Mouse (Mus musculus) limb, embryonic 14.5 days (tissue): Measurements from ENCODE around the gene Rcan2. TPM values are rescaled to one million over a fixed set of nuclear protein-coding genes. Genes with fewer than 3 reads are reported as not detected.

Experiments
- ATAC-seq: fragments of 200-750 bp; cut with Nextera tagmentation; 2 replicates; pipeline ENCODE4 v1.8.0; 2017; ENCODE audit warnings: low read depth, moderate number of reproducible peaks, moderate TSS enrichment; ENCODE audit not compliant: low FRiP score
- DNase-seq: peaks from one replicate; pipeline ENCODE4 v3.0.0-alpha.2; 2015; ENCODE audit warnings: low spot score
- H3K27ac ChIP-seq: fragments of 300-500 bp; sonication (generic); replicated peaks from 2 replicates; pipeline ENCODE4 v1.5.1; 2014; ENCODE audit warnings: low read depth, mild to moderate bottlenecking, low read length, moderate library complexity, mixed read lengths
- H3K27me3 ChIP-seq: fragments of 300-500 bp; sonication (generic); 2 replicates; pipeline ENCODE4 v1.6.1; 2014; ENCODE audit warnings: low read length, mixed read lengths; ENCODE audit not compliant: control insufficient read depth, insufficient read depth
- H3K36me3 ChIP-seq: fragments of 300-500 bp; sonication (generic); 2 replicates; pipeline ENCODE4 v1.6.1; 2014; ENCODE audit warnings: mild to moderate bottlenecking, low read length, moderate library complexity, mixed read lengths; ENCODE audit not compliant: control insufficient read depth, insufficient read depth
- H3K4me1 ChIP-seq: fragments of 300-500 bp; sonication (generic); 2 replicates; pipeline ENCODE4 v1.6.1; 2014; ENCODE audit warnings: antibody characterized with exemption, low read length, mixed read lengths; ENCODE audit not compliant: control insufficient read depth, insufficient read depth
- H3K4me2 ChIP-seq: fragments of 300-500 bp; sonication (generic); replicated peaks from 2 replicates; pipeline ENCODE4 v1.6.1; 2014; ENCODE audit warnings: low read depth, mild to moderate bottlenecking, low read length, moderate library complexity; ENCODE audit not compliant: severe bottlenecking
- H3K4me3 ChIP-seq: fragments of 300-500 bp; sonication (generic); replicated peaks from 2 replicates; pipeline ENCODE4 v1.5.1; 2014; ENCODE audit warnings: low read length
- H3K9ac ChIP-seq: fragments of 300-500 bp; sonication (generic); 2 replicates; pipeline ENCODE4 v1.6.1; 2014; ENCODE audit warnings: mild to moderate bottlenecking, low read depth, low read length, moderate library complexity; ENCODE audit not compliant: severe bottlenecking
- H3K9me3 ChIP-seq: fragments of 300-500 bp; sonication (generic); 2 replicates; pipeline ENCODE4 v1.6.1; 2016; ENCODE audit warnings: low read length; ENCODE audit not compliant: control insufficient read depth
- POLR2A ChIP-seq: fragments of 200-500 bp; IDR thresholded peaks from 2 replicates; pipeline ENCODE4 v1.8.0; 2012; ENCODE audit warnings: inconsistent platforms, mild to moderate bottlenecking, moderate library complexity, borderline replicate concordance; ENCODE audit not compliant: insufficient read depth, insufficient read length; ENCODE audit errors: extremely low read depth
- WGBS: fragments of 180-500 bp; shearing (Covaris S2); extraction: QIAGEN DNeasy Blood & Tissue Kit; methylation state at CpG from one replicate; pipeline ENCODE4 v1.1.7; 2014; 5-methylcytosine and 5-hydroxymethylcytosine counted together
- polyA plus RNA-seq, 2 experiments: library from polyadenylated mRNA; depleted of rRNA in 1 of 2; stranded (reverse) in 1 of 2; unstranded in 1 of 2; fragments of >200 nt; fragmentation: Nextera tagmentation in 1 of 2; extraction: Ambion mirVana in 1 of 2; gene quantifications; 2 replicates each; pipeline versions ENCODE4 v1.2.1 to v1.2.3; 2012 to 2014

Rcan2 gene
- polyA plus RNA-seq, 2 experiments, result 2.5 to 3.3 TPM

DNA sequence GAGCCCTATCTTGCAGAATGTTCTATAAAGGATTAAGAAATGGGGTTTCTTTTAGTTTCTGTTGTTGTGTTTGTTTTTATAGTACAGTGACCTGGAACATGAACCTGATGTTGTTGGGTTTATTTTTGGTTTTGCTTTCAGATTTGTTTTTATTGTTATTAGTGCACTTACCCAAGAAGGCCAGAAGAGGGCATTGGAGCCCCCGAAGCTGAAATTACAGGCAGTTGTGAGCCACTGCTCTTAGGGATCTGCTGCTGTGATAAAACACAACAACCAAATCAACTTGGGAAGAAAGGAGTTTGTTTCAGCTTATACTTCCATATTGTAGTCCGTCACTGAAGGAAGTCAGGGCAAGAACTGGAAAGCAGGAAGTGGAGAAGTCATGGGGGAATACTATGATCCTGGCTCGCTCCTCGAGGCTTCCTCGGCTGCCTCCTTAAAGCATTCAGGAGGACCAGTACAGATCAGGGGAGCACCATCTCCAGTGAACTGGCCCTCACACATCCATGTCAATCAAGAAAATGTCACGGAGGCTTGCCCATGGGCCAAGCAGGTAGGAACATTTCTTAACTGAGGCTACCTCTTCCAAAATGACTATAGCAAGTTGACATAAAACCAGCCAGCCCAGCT, 275.0 kb downstream of the Rcan2 start:
- DNase-seq (peak; percentile 32), ATAC-seq (no peak)
- WGBS, result 56% methylated on average over 6 of the region's 6 CpGs
- no peak for TF ChIP-seq POLR2A
- H3K27ac ChIP-seq, result no peak overlapping the region
- no peaks in the 10 kb centered on the region for H3K4me1 ChIP-seq
- H3K4me2 ChIP-seq, result no peak overlapping the region
- no peaks in the 10 kb centered on the region for H3K27me3 ChIP-seq
- H3K4me3 ChIP-seq, result no peak overlapping the region
- 0 out of 2 replicates have a peak, but pooled peaks cover 4% of the 10 kb centered on the region for H3K36me3 ChIP-seq
- no peaks in the 10 kb centered on the region for H3K9me3 ChIP-seq
- no peak overlapping the region for H3K9ac ChIP-seq

DNA sequence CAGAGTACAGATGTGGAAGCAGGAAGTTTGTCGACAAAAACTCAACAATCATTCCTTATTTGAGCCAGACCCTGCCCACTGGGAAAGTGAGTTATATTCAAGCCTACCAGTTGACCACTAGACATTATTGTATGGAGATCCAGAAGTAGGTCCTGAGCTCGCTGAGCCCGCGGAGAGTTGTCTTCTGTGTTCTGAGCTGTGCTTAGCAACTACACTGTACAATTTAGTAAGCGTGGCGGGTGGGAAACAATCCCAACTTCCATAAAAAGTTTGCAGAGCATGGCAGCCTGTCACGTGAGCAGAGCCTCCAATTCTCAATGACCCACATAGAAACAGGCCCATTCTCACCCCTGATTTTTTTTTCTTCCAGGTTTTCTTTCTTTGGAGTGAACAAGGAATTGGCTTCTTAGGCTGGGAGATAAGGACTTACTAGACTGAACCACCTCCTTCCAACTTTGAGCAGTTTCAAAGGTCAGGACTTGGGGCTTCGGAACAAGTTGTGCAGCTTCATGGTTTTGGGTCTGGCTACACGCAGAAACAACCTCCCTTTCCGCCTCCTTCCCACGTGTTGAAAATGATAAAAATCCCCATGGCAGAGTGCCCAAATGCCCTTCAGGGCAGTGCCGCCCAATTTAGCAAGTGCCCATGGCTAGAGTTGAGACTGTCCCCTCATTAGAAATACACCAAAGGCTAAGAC, 276.1 kb downstream of the Rcan2 start:
- ATAC-seq, result no peak
- Histone ChIP-seq H3K4me3 (no peak overlapping the region), H3K4me1 (no peaks in the 10 kb centered on the region), H3K4me2 (no peak overlapping the region), H3K27ac (no peak overlapping the region), H3K9me3 (no peaks in the 10 kb centered on the region), H3K27me3 (no peaks in the 10 kb centered on the region), H3K36me3 (0 out of 2 replicates have a peak, but pooled peaks cover 6% of the 10 kb centered on the region), H3K9ac (no peak overlapping the region)
- WGBS, result 79% methylated on average over 12 of the region's 12 CpGs
- no peak for TF ChIP-seq POLR2A
- no peak for DNase-seq

DNA sequence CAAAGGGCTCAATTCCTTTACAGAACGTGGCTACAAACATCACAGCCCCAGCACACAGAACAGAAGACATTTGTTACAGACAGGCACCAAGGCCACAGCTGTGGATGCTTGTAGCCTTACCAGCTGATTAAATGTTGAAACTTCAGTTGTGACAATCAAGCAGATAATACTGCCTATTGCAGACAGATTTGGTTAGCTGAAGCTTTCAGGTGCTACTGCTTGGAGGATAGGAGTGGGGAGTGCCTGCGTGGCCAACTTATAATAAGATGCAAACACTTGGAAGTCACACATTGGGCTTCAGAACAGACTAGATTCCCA, 276.7 kb downstream of the Rcan2 start:
- H3K4me3 ChIP-seq, result no peak overlapping the region
- ATAC-seq, result no peak
- no peak for DNase-seq
- peaks cover 6% of the 10 kb centered on the region; the same call in 1 of the 2 replicates for H3K36me3 ChIP-seq
- H3K9me3 ChIP-seq, result no peaks in the 10 kb centered on the region
- H3K27me3 ChIP-seq, result no peaks in the 10 kb centered on the region
- H3K9ac ChIP-seq, result no peak overlapping the region
- TF ChIP-seq POLR2A, result no peak
- no peak overlapping the region for H3K4me2 ChIP-seq
- 70% methylated on average over 2 of the region's 2 CpGs for WGBS
- H3K4me1 ChIP-seq, result no peaks in the 10 kb centered on the region
- H3K27ac ChIP-seq, result no peak overlapping the region

GRCm38 (mm10) chr17:44078631-44079350, 277.6 kb downstream of the Rcan2 start, which contains the start of gene Enpp5:
Gene Enpp5 (plus strand): TSS chr17:44078813.
- Histone ChIP-seq H3K27me3 (no peaks in the 10 kb centered on the region), H3K4me1 (no peaks in the 10 kb centered on the region), H3K4me2 (peak within 1 kb of the TSS; percentile 94), H3K9ac (peak within 1 kb of the TSS; percentile 57), H3K4me3 (peak within 1 kb of the TSS; percentile 59), H3K36me3 (peaks cover 6% of the 10 kb centered on the region; the same call in 1 of the 2 replicates), H3K27ac (no peak within 1 kb of the TSS), H3K9me3 (no peaks in the 10 kb centered on the region)
- TF ChIP-seq POLR2A, result no peak
- DNase-seq, result peak; percentile 70
- 3% methylated on average over 31 of the region's 31 CpGs for WGBS
- ATAC-seq, result peak; percentile 93

- 87% methylated on average over 4 of the region's 4 CpGs for WGBS
- H3K27ac ChIP-seq, result no peak overlapping the region
- DNase-seq (no peak), ATAC-seq (no peak)
- H3K9me3 ChIP-seq, result no peaks in the 10 kb centered on the region
- no peak overlapping the region for H3K4me2 ChIP-seq
- no peak overlapping the region for H3K9ac ChIP-seq
- TF ChIP-seq POLR2A, result no peak
- H3K4me3 ChIP-seq, result no peak overlapping the region
- no peaks in the 10 kb centered on the region for H3K4me1 ChIP-seq
- peaks cover 11% of the 10 kb centered on the region; the same call in 1 of the 2 replicates for H3K36me3 ChIP-seq
- H3K27me3 ChIP-seq, result no peaks in the 10 kb centered on the region
These were observed 282.0 kb downstream of the Rcan2 start for GRCm38 (mm10) chr17:44083156-44083555.
